Mouse (Mus musculus) heart, embryonic 13.5 days (tissue): ENCODE results near the gene Gm26620. TPM values are rescaled to one million over a fixed set of nuclear protein-coding genes. Genes with fewer than 3 reads are reported as not detected.
A peak's percentile ranks its signal among the peaks of the same experiment; 100 is the strongest.

Experiments
- ATAC-seq: fragments of 200-750 bp; cut with Nextera tagmentation; 2 replicates; pipeline ENCODE4 v1.8.0; 2017; ENCODE audit warnings: moderate TSS enrichment; ENCODE audit not compliant: insufficient number of reproducible peaks, low FRiP score, low TSS enrichment; ENCODE audit errors: extremely low read depth
- H3K27ac ChIP-seq: fragments of 300-500 bp; sonication (generic); replicated peaks from 2 replicates; pipeline ENCODE4 v1.5.1; 2015; ENCODE audit warnings: moderate library complexity, mild to moderate bottlenecking, inconsistent platforms
- H3K27me3 ChIP-seq: fragments of 300-500 bp; sonication (generic); replicated peaks from 2 replicates; pipeline ENCODE4 v1.6.1; 2015; ENCODE audit warnings: mild to moderate bottlenecking, inconsistent platforms
- H3K36me3 ChIP-seq: fragments of 300-500 bp; sonication (generic); 2 replicates; pipeline ENCODE4 v1.6.1; 2015; ENCODE audit warnings: mild to moderate bottlenecking, inconsistent platforms
- H3K4me1 ChIP-seq: fragments of 300-500 bp; sonication (generic); 2 replicates; pipeline ENCODE4 v1.6.1; 2015; ENCODE audit warnings: inconsistent platforms
- H3K4me2 ChIP-seq: fragments of 300-500 bp; sonication (generic); 2 replicates; pipeline ENCODE4 v1.6.1; 2015; ENCODE audit warnings: inconsistent platforms, mild to moderate bottlenecking, moderate library complexity
- H3K4me3 ChIP-seq: fragments of 300-500 bp; sonication (generic); 2 replicates; pipeline ENCODE4 v1.5.1; 2015; ENCODE audit warnings: moderate library complexity, mild to moderate bottlenecking, inconsistent platforms
- H3K9ac ChIP-seq: fragments of 300-500 bp; sonication (generic); 2 replicates; pipeline ENCODE4 v1.6.1; 2015; ENCODE audit warnings: inconsistent platforms, mild to moderate bottlenecking, moderate library complexity
- H3K9me3 ChIP-seq: fragments of 300-500 bp; sonication (generic); 2 replicates; pipeline ENCODE4 v1.6.1; 2016; ENCODE audit warnings: inconsistent platforms
- WGBS: fragments of 180-500 bp; shearing (Covaris S2); methylation state at CpG from one replicate; pipeline ENCODE4 v1.1.7; 2015; ENCODE audit warnings: mixed read lengths; 5-methylcytosine and 5-hydroxymethylcytosine counted together
- polyA plus RNA-seq: library from polyadenylated mRNA; unstranded; fragments of >200 nt; fragmentation: Nextera tagmentation; extraction: Ambion mirVana; gene quantifications from 2 replicates; pipeline ENCODE4 v1.2.1, GENCODE M21; 2015

The Gm26620 gene
- polyA plus RNA-seq, 1 experiment from 2014 or later = 0.76 TPM

- Histone ChIP-seq H3K27me3 (no peaks in the 10 kb centered on the region), H3K9ac (no peak overlapping the region), H3K27ac (no peak overlapping the region), H3K36me3 (no peaks in the 10 kb centered on the region), H3K4me1 (peaks cover 16% of the 10 kb centered on the region), H3K4me3 (no peak overlapping the region), H3K4me2 (no peak overlapping the region), H3K9me3 (peaks cover 3% of the 10 kb centered on the region; the same call in 1 of the 2 replicates)
- WGBS = 87% methylated on average over 8 of the region's 8 CpGs
- no peak for ATAC-seq
These were observed 34.4 kb downstream of the Gm26620 start for GRCm38 (mm10) chr1:170919308-170919707.

DNA sequence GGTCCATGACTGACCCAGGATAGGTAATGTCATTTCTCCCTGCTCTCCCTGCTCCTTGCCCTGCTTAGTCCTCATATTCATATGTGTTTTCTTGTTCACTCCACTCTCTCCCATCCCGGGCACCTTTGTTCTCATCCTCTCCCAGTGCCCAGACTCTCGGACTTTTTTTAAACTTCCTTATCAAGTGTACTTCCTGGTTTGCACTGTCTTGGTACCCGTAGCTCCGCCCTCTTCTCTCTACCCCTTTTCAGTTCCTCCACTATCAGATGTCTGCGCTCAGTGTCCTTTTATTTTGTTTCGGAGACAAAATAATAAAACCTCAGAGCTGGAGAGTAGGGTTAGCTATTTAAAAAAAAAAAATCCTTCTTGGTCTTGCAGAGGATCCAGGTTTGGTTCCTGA lies 39.6 kb downstream of the Gm26620 start:
- WGBS = 53% methylated on average over 6 of the region's 6 CpGs
- no peak for ATAC-seq
- H3K27ac ChIP-seq = no peak overlapping the region
- H3K4me1 ChIP-seq = no peaks in the 10 kb centered on the region
- H3K4me2 ChIP-seq = peak overlapping the region; percentile 38
- H3K9me3 ChIP-seq = no peaks in the 10 kb centered on the region
- no peaks in the 10 kb centered on the region for H3K36me3 ChIP-seq
- no peak overlapping the region for H3K9ac ChIP-seq
- no peak overlapping the region for H3K4me3 ChIP-seq
- H3K27me3 ChIP-seq = no peaks in the 10 kb centered on the region

DNA sequence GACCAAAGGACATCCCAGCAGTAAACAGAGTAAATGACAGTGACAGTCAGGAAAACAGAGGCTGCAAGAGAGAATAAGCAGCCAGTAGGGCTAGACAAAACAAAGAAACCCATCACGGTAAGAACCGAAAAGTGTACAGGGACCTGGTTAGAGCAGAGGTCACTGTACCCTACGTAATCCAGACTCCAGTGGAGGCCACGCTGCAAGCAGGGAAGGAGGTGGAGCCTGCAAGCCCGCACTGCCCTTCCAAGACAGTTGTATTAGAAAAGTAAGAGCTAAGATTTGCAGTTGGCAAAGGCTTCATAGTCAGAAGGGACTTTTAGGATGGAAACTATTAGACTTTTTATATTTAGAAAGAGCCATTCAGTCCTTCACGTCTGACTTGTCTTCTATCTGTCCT lies 42.1 kb downstream of the Gm26620 start:
- no peaks in the 10 kb centered on the region for H3K36me3 ChIP-seq
- H3K9ac ChIP-seq = no peak overlapping the region
- H3K27me3 ChIP-seq = no peaks in the 10 kb centered on the region
- WGBS = 44% methylated on average over 6 of the region's 6 CpGs
- no peaks in the 10 kb centered on the region for H3K9me3 ChIP-seq
- ATAC-seq = no peak
- no peaks in the 10 kb centered on the region for H3K4me1 ChIP-seq
- no peak overlapping the region for H3K4me2 ChIP-seq
- no peak overlapping the region for H3K27ac ChIP-seq
- no peak overlapping the region for H3K4me3 ChIP-seq

GRCm38 (mm10) chr1:170927378-170927777 lies 42.5 kb downstream of the Gm26620 start, which contains the start of gene Fcrla:
Gene Fcrla, minus strand, starts transcription at chr1:170927583.
- no peak within 1 kb of the TSS for H3K4me2 ChIP-seq
- no peaks in the 10 kb centered on the region for H3K36me3 ChIP-seq
- no peak for ATAC-seq
- no peak within 1 kb of the TSS for H3K27ac ChIP-seq
- no peaks in the 10 kb centered on the region for H3K9me3 ChIP-seq
- H3K27me3 ChIP-seq = no peaks in the 10 kb centered on the region
- 75% methylated on average over 3 of the region's 3 CpGs for WGBS
- no peak within 1 kb of the TSS for H3K4me3 ChIP-seq
- no peaks in the 10 kb centered on the region for H3K4me1 ChIP-seq
- H3K9ac ChIP-seq = no peak within 1 kb of the TSS

DNA sequence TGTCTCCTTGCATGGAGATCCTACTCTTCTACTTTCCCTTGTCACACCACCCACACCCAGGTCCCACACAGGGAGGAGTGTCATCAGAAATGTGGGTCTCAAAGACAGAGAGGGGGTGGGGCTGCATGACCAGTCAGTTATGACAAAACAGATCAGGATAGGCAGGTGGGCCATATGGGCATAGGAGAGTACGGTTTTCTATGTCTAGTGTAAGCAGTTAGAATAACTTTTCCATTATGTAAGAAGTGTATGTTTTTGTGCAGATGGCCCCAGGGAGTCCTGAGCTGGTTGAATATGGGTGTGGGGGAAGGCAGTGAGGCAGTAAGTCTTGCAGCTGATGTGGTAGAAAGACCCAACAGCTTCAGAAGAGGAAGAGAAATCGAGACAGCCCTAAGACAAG lies 43.6 kb downstream of the Gm26620 start:
- Histone ChIP-seq H3K27ac (no peak overlapping the region), H3K9ac (no peak overlapping the region), H3K4me2 (no peak overlapping the region), H3K4me1 (no peaks in the 10 kb centered on the region), H3K9me3 (no peaks in the 10 kb centered on the region), H3K27me3 (no peaks in the 10 kb centered on the region), H3K36me3 (no peaks in the 10 kb centered on the region), H3K4me3 (no peak overlapping the region)
- WGBS = 71% methylated on average over 2 of the region's 2 CpGs
- ATAC-seq = no peak

DNA sequence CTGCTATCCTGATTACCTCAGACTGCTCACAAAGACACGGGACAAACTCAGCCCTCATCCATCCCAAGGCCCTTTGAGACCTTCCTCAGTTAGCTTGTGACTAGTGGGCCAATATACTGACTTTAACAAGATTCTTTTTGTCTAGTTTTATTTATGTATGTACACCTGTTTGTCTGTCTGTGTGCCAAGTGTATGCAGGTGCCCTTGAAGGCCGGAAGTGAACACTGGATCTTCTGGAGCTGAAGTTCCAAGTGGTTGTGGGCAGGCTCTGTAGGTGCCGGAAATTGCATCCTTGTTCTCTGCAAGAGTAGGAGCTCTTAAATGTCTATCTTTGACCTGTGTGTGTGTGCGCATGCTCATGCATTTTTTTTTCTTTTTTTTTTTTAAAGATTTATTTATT lies 44.4 kb downstream of the Gm26620 start:
- Histone ChIP-seq H3K9me3 (no peaks in the 10 kb centered on the region), H3K27ac (no peak overlapping the region), H3K36me3 (no peaks in the 10 kb centered on the region), H3K27me3 (no peaks in the 10 kb centered on the region), H3K9ac (no peak overlapping the region), H3K4me3 (no peak overlapping the region), H3K4me1 (no peaks in the 10 kb centered on the region), H3K4me2 (no peak overlapping the region)
- no peak for ATAC-seq
- 75% methylated on average over 4 of the region's 4 CpGs for WGBS

- Histone ChIP-seq H3K36me3 (no peaks in the 10 kb centered on the region), H3K4me2 (no peak overlapping the region), H3K9me3 (0 out of 2 replicates have a peak, but pooled peaks cover 5% of the 10 kb centered on the region), H3K4me3 (no peak overlapping the region), H3K9ac (no peak overlapping the region), H3K27ac (no peak overlapping the region), H3K4me1 (no peaks in the 10 kb centered on the region), H3K27me3 (no peaks in the 10 kb centered on the region)
- WGBS = 63% methylated on average over 3 of the region's 3 CpGs
- no peak for ATAC-seq
These were observed 47.2 kb downstream of the Gm26620 start for GRCm38 (mm10) chr1:170932043-170932442.

DNA sequence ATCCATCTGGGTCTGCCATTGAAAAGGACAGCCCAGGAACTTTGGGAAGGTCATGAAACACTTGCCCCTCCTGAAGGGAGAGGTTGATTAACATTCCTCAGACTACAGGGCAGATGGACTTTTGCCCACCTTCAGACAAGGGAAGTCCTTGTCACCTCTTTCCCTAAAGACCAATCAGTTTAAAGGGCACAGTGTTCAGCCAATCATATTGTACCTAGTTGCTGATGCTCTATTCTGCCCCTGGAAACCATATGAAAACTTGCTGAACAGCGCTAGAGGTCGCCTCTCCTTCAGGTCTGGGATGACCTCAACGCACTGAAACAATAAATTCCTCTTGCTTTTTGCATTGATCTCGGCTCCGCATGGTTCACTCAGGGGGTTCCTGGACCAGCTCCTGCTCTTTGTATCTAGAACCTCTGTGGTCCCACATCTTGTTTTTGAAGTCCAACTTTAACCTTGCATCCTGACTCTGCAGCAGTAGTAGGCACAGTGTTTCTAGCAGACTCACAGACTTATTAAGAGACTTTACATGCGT lies 48.6 kb downstream of the Gm26620 start:
- H3K27me3 ChIP-seq = no peaks in the 10 kb centered on the region
- H3K4me1 ChIP-seq = no peaks in the 10 kb centered on the region
- H3K4me2 ChIP-seq = no peak overlapping the region
- no peak for ATAC-seq
- H3K9me3 ChIP-seq = 0 out of 2 replicates have a peak, but pooled peaks cover 5% of the 10 kb centered on the region
- 76% methylated on average over 6 of the region's 6 CpGs for WGBS
- no peak overlapping the region for H3K9ac ChIP-seq
- H3K27ac ChIP-seq = no peak overlapping the region
- no peak overlapping the region for H3K4me3 ChIP-seq
- H3K36me3 ChIP-seq = no peaks in the 10 kb centered on the region

DNA sequence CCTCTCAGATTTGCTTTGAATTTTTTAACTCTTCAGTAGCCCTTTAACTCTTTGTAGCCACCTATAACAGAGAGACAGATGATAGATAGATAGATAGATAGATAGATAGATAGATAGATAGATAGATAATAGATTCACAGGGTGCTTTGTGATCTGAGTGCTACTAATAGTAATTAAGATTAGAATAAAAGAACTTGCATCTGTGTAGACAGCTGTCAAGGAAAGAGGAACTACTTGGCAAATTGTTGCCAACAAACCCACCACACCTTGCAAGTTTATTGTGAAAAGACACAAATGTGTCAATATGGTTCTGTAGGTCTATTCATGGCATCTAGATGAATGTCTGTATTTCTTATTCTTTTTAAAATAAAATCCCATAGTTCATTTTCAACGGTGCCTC lies 49.1 kb downstream of the Gm26620 start:
- H3K9me3 ChIP-seq = 0 out of 2 replicates have a peak, but pooled peaks cover 5% of the 10 kb centered on the region
- WGBS = 78% methylated on average over 1 of the region's 1 CpGs
- H3K4me1 ChIP-seq = no peaks in the 10 kb centered on the region
- no peaks in the 10 kb centered on the region for H3K27me3 ChIP-seq
- no peak for ATAC-seq
- H3K9ac ChIP-seq = no peak overlapping the region
- H3K36me3 ChIP-seq = no peaks in the 10 kb centered on the region
- H3K4me3 ChIP-seq = no peak overlapping the region
- no peak overlapping the region for H3K4me2 ChIP-seq
- no peak overlapping the region for H3K27ac ChIP-seq

GRCm38 (mm10) chr1:170934383-170934782 lies 49.5 kb downstream of the Gm26620 start:
- WGBS = 64% methylated on average over 2 of the region's 2 CpGs
- Histone ChIP-seq H3K4me2 (no peak overlapping the region), H3K4me1 (no peaks in the 10 kb centered on the region), H3K9ac (no peak overlapping the region), H3K4me3 (no peak overlapping the region), H3K9me3 (0 out of 2 replicates have a peak, but pooled peaks cover 5% of the 10 kb centered on the region), H3K36me3 (no peaks in the 10 kb centered on the region), H3K27ac (no peak overlapping the region), H3K27me3 (no peaks in the 10 kb centered on the region)
- no peak for ATAC-seq
